Mouse (Mus musculus) heart, postnatal 14 days (tissue): ENCODE measurements around the gene Fmo5. TPM values are rescaled to one million over a fixed set of nuclear protein-coding genes. Genes with fewer than 3 reads are reported as not detected.
A peak's percentile ranks its signal among the peaks of the same experiment; 100 is the strongest.

Experiments
- DNase-seq, 2 experiments: peaks; one replicate each; pipeline ENCODE4 v3.0.0; 2021 to 2022
- intact Hi-C: fragments of 180-260 bp; cut with DNase I; formaldehyde crosslinking; loops from one replicate; pipeline ENCODE4 v1.15.1; 2025
- long read RNA-seq, 2 experiments: library from polyadenylated mRNA; stranded (forward); transcript quantifications; one replicate each; pipeline ENCODE4 v2.0.0; 2021
- total RNA-seq, 2 experiments: library from RNA; stranded (reverse); gene quantifications; 2 replicates each; pipeline ENCODE4 v1.2.3; 2021

Fmo5 gene
- total RNA-seq, result 1 to 10 TPM; 8.0 to 9.6 TPM
- long read RNA-seq, experiment 1, full-length matches to known transcripts, result 5 of 16 reads
- long read RNA-seq, experiment 1, partial matches to known transcripts, result 4 of 16 reads
- long read RNA-seq, experiment 1, other reads (novel, unspliced or antisense), result 7 of 16 reads
- long read RNA-seq, experiment 2, full-length matches to known transcripts, result 4 of 10 reads
- long read RNA-seq, experiment 2, partial matches to known transcripts, result 2 of 10 reads
- long read RNA-seq, experiment 2, other reads (novel, unspliced or antisense), result 4 of 10 reads

DNA sequence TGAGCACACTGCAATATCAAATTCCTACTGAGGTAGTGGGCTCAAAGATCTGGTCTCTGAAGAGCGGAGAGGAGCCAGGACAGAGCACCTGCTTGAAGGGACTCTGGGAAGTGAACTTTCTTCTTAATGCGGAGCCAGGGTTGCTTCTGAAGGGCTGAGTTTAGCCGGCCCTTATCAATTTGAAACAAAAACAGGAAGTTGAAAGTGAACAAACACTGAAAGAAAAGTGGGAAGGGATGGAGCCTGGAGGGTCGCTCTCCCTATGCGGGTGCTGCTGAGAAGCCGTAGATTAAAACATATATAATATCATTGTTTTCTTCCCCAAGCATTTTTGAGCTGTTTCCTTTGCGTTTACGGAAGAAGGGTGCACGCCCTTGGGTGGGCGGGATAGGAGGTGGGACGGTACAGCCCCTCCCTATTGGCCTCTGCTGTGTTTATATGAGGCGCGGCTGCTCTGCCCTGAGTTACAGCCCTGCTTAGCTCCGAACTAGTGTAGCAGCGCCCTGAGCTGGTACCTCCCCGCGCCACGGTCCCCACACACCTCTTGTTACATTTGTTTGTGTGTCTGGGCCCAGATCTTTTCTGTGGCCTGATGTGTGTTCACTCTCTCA, at the start of gene Fmo5:
Gene Fmo5 (plus strand): TSS at position 414 of the 611 bp plus-strand sequence.
- intact Hi-C loops, result no loop called here

DNA sequence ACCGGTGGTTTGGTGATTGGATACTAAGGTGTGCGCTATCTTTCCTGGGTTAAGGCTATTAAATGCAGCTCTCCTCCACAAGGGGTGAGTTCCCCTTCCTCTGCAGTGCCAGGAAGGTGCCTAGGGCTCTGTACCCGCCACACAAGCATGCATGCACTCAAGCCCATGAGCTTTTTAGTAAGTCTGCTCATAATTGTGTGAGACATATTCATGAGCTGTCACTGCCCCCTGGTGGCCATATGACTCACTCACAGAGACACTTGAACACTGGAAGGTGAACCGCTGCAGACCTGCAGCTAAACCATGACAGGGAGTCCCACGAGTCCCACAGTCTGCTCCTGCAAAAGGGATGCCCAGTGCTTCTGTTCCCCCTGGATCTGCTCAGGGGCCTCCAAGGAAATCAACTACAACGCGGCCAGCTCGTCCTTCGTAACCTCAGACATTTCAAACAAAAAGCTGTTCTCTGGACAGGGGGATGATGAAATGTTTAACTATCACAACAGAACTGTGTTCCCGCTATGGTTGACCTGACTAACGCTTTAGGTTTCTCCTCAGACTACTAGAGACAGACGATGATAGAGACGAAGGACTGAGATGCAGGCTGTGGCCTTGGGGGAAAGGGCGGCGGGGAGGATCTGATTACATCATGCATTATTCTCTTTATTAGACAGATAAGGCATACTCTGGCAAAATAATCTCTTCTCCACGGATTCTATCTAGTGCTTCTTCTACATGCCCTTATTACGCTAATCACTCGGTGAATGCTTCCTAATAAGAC, 43.0 kb upstream of the Fmo5 start:
- DNase-seq, result peak; percentile 73 to 82
- intact Hi-C loops, result loop anchor here (1.0 to 5.0 kb wide), 3 partner anchors 191 to 645 kb away; no protein-coding TSS in a partner anchor

More for the DNA sequence above, at the start of gene Fmo5:
- peak; percentile 74 to 76 for DNase-seq

DNA sequence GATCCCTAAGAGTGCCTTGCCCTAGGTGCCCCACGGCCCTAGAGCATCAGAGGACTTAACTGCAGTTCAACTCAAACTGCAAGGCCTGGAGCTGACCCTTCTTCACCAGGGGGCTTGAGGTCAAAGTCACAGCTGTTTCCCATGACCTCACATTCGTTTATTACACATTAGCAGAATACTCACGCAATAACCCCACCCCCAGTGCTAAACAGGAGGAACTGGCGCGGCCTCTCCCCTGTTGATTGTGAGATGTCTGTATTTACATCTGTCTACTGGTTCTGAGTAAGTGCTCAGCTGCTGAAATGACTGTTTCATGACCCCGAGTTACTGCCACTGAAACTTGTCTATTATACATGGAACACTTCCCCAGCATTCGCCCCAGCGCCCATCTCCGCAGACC, 40.9 kb upstream of the Fmo5 start:
- intact Hi-C loops, result loop anchor here (2.0 to 5.0 kb wide), 2 partner anchors 400 to 647 kb away; no protein-coding TSS in a partner anchor
- no peak for DNase-seq

DNA sequence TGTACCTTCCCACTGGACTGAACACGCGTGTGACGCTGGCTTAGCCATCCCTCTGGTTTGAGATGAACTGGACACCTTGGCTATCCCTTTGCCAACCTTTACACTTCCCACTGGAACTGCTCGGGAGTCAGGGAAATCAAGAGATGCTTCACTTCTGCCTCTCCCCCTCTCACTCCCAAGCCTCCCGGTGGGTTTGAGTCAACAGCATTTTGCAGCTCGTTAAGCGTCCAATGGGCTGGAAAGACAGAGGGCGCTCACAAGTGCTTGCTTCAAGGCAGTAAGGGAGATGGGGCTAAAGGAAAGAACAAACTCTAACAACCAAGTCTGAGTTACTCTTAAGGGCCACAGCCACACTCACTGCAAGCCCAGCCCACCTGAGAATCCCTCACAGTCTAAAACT, 37.9 kb upstream of the Fmo5 start:
- no peak for DNase-seq

DNA sequence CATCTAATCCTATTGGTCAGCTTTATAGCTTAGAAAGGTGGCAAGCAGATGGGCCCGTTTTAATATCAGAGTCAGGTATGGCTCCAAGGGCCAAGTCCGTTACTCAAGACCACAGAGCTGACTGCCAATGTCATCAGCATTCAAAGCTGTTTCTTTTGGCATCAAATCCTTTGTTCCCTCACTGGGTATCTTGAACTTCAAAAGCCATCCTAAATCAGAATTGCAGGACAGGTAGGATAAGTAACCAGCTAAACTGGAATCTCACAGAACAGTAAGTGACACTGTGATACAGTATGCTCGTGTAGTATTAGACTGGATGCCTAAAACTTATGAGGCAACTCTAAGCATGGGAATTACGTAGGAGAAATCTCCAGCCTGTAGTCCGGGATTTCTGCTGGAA, 35.5 kb upstream of the Fmo5 start:
- intact Hi-C loops, result no loop called here
- DNase-seq, result no peak

More for the DNA sequence above, 37.9 kb upstream of the Fmo5 start:
- intact Hi-C loops, result no loop called here

DNA sequence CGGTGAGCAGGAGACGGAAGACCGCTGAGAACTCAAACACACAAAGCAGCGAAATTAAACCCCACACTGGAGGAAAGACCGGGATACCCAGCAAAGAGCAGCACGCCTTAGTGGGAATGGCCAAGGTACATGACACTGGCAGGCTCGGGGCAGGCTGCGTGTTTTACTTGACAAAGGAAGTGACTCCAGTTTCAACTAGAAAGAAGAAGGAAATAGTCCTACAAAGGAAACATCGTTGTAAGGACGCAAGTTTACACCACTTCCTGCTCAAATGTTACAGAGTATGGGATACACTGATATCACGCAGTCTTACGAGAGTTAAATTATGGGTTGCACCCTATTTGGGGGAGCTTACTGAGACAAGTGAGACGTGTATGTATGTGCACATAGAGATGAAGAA, 34.5 kb upstream of the Fmo5 start:
- intact Hi-C loops, result no loop called here
- no peak for DNase-seq

DNA sequence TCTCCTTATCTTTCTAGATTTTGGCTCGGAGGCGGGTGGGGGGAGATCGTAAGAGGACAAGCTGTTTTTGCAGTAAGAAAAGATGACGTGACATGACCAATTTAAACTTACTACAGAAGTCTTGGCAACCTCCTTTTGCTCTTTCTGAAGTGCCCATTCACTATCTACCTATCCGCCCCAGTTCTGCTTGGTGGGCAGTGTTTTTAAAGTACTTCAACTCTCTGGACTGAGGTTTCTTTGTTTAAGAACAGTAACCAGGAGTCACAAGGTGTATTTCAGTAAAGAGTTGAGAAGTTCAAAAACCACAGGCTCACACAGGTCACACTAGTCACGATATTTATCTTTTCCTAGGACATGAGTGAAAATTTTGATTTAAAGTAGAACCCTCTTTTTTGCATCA, 33.5 kb upstream of the Fmo5 start:
- intact Hi-C loops, result no loop called here
- no peak for DNase-seq

DNA sequence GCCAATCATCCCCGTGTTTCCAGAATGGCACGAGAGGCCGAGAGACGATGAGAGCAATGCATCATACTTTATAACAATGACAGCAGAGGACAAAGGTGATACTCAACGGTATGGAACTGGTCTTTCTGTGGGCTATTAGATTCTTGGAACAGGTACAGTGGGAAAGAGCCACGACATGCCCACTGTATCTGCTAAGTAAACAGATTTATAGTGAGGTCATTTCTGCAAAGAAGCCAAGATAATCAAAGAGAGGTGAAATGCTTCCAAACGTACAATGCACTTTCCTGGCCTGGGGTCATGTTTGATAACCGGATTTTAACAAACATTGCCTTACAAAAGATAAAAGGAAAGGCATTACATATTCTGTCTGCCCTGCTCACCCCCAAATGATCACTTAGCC, 31.8 kb upstream of the Fmo5 start:
- intact Hi-C loops, result no loop called here

DNA sequence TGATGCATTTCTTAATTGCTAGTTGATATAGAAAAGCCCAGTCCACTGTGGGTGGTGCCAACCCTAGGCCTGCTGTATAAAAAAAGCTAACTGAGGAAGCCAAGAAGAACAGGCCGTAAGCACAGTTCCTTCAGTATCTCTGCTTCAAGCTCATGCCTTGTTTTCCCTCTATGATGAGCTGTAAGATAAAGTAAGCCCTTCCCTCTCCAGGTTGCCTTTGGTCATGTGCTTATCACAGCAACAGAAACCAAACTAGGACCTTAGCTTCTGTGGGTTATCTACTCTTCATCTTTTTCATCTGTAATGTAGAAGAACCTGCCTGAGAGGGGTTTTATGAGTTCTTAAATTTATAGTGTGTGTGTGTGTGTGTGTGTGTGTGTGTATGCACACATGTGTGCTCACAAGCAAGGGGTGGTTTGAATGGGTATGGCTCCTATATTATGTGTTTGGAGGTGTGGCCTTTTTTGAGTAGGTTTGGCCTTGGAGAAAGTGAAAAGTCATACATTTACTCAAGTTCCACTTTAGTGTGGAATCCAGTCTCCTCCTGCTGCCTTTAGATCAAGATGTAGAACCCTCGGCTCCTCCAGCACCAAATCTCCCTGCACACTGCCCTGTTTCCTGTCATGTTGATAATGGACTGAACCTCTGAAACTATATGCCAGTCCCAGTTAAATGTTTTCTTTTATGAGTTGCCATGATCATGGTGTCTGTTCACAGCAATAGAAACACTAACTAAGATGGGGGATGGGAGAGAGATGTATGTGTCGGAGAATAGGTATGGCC, 28.4 kb upstream of the Fmo5 start:
- intact Hi-C loops, result no loop called here
- DNase-seq, result no peak

More for the DNA sequence above, 31.8 kb upstream of the Fmo5 start:
- no peak for DNase-seq

DNA sequence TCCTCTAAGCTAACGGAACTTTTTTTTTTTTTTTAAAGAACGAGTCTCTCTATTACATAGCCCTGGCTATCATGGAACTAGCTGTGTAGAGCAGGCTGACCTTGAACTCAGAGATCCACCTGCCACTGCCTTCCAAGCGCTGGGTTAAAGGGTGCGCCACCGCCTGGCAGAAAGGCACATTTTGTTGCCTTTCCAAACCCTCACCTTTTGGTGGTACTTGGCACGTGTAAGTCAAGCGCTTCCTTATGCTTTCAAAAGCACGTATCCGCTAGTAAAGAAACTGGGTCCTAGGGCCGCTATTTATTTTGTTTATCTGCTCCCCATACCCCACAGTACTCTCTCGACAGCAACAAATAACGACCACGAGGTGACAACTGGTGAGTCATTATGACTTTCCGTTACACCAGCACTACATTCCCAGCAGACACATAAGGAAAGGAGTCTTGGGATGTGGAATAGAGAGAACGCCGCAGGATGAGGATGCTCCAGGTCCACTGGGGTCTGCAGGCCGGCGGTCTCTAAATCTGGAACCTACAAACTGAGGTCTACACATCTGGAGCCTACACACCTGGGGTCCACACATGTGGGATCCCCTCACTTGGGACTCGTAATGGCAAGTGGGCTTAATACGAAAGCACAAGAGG, 19.3 kb upstream of the Fmo5 start:
- peak; percentile 23 to 41 for DNase-seq
- intact Hi-C loops, result no loop called here

DNA sequence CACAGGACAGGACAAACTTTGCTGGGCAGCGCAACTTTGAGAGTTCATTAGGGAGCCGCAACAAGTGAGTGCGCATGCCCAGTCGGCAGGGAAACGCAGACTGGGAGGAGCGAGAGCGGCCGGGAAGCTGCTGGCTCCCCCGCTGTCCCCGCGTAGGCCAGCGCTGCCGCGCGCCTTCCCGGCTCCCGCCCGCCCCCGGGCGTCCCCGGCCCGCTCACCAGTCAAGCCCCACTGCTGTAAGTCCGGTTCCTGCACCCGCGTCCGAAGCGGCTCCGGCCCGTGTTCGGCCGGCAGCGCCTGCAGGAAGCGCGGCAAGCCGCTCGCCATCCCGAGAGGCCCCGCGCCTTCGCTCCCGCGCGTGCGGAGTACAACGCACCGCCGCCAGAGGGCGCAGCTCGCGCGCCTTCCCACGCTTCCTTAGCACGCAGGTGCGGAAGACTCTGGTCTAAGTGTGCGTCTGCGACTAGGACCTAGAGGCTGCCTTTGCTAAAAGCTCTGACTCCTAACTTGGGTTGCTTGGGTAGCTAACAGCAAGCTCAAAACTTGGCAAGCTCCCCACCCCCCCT, 18.7 kb upstream of the Fmo5 start, which contains the start of gene Chd1l:
Gene Chd1l (minus strand): TSS at position 359 of the 566 bp plus-strand sequence.
- DNase-seq, result peak; percentile 97

DNA sequence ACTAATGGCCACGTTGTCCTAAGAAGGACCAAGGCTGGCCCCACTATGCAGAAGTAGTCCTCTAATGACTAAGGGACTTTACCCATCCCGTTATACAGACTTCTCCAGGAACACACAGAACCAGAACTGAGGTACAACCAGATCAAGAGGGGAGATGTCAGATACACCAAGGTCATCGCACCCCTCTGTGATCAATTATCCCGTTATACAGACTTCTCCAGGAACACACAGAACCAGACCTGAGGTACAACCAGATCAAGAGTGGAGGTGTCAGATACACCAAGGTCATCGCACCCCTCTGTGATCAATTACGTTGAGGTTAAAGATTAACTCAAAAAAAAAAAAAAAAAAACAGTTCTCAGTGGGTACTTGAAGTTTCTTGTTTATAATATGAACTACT, 17.6 kb upstream of the Fmo5 start:
- intact Hi-C loops, result loop anchor here (2.0 to 10.0 kb wide), 2 partner anchors 46 to 264 kb away; no protein-coding TSS in a partner anchor
- DNase-seq, result no peak

More for the DNA sequence above, 18.7 kb upstream of the Fmo5 start, which contains the start of gene Chd1l:
- intact Hi-C loops, result loop anchor here (2.0 to 10.0 kb wide), 2 partner anchors 47 to 265 kb away; no protein-coding TSS in a partner anchor

DNA sequence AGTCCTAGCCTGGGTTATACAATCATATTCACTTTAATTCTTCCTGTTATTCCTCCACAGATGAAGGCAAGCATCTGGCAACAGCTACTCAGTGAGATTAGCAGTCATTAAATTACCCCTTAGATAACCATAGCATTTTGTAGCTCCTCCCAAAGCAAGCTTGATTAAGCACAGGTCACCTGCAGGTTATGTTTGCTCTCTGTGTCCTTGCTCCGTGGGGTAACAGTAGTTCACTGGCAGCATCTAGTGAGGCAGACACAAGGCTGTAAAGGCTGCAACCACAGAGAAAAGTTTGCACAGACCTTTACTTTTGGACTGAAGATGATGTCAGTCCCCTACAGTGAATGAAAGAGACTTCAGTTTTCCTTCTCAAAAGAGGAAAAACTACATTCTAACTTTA, 13.4 kb upstream of the Fmo5 start:
- intact Hi-C loops, result loop anchor here (10.0 kb wide), 1 partner anchor 260 kb away; no protein-coding TSS in a partner anchor
- DNase-seq, result no peak

DNA sequence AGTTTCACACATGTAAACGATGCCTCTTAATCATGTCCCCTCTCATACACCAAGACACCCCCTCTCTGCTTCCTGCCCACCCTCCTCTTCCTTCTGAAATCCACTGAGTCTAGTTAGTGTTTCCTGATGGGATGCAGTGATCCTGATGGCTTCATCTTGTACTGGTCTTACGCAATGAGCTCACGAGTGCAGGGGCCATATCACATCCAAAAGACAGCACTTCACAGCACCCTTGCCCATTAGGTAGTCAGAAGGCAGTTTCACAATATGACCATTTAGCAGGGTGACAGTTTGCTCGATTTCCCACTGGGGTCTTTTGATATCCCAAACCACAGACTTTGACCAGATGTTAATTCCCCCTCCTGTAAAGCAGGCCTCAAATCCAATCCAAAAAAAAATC, 12.7 kb upstream of the Fmo5 start:
- DNase-seq, result no peak
- intact Hi-C loops, result loop anchor here (10.0 kb wide), 1 partner anchor 259 kb away; no protein-coding TSS in a partner anchor

DNA sequence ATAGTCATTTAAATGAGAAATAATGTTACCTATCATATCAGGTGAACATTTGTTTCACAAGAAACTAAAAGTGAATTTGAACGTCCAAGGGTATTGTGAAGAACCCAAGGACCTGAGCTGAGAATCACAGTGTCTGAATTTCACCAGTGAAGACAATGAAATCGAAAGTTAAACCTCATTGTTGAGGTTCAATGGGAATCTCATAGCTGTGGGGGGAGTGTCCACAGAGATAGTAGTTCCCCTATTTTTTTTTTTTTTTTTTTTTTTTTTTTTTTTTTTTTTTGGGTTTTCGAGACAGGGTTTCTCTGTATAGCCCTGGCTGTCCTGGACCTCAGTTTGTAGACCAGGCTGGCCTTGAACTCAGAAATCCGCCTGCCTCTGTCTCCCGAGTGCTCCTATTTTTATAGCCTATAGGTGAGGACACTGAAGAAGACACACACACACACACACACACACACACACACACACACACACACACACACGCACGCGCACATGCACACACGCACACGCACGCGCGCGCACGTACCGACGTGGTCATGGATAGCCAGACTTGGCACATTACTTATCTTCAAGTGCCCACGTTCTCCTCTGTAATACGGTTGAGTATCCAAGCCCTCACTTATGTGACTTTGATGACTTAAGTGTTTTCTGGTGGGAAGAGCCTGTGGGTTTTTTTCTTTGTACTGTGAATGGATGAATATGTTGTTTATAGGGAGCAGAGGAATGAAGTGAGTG, 11.3 kb upstream of the Fmo5 start:
- intact Hi-C loops, result loop anchor here (10.0 kb wide), 1 partner anchor 258 kb away; no protein-coding TSS in a partner anchor
- DNase-seq, result no peak

DNA sequence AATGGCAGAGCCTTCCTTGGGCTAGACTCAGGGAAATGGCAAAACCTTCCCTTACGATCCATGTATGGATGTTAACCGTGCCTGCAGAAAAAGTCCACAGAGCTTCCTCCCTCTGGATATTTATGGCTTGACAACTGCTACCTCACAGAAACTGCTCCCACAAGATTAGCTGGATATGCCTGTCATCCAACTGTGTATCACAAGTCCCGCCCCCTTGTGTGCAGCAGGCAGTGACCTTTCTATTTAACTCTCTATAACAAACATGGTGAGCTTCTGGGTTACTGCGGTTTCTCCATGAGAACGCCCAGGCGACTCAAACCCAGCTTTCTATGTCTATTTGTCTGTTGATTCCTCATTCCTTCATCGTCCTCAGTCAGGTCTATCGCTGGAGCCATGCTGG, 10.7 kb upstream of the Fmo5 start:
- intact Hi-C loops, result loop anchor here (10.0 kb wide), 1 partner anchor 257 kb away; no protein-coding TSS in a partner anchor
- no peak for DNase-seq

DNA sequence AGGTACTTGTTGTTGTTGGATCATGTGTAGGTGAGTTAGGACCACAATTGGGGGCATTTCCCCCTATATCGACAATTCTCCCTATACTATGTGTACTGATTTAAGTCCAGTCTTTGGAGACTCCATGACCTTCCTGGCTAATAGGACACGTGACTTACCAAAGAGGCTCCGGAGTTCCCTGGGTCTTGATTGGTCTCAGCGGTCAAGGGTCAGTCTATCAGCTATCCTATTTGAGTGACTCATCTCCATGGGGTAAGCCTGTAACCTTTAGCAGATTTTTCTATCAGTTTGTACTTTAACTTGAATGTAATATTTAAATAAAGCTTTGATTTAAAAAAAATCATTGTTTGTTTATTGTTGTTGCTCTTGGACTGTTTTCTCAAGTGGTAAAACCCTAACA, 7.9 kb upstream of the Fmo5 start:
- intact Hi-C loops, result no loop called here
- DNase-seq, result no peak

DNA sequence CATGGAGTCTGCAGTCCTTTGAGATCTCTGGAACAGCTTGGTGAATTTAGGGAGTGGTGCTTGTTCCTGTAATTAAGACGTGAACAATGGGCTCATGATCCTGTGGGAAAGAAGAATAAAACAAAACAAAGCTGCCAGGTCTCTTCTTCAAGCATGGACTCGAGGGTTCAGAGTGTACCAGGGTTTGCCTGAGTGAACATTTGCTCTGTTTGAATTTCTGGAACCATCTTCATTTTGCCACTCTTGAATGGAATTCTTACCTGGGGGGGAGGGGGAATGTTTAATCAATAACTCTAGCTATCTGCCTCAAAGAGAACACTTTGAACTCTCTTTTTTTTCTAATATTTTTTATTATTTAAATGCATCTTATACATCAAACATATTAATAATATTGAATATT, 4.0 kb upstream of the Fmo5 start:
- DNase-seq, result no peak
- intact Hi-C loops, result no loop called here
